Mouse (Mus musculus) E14TG2a.4 (cell line): ENCODE data around the gene 5530401A14Rik.

Experiments
- H3K27me3 ChIP-seq: 2 replicates; pipeline ENCODE4 v1.6.1; 2014; ENCODE audit warnings: low read length, control low read depth; ENCODE audit not compliant: insufficient read depth
- H3K36me3 ChIP-seq: 2 replicates; pipeline ENCODE4 v1.6.1; 2014; ENCODE audit warnings: low read length, control low read depth; ENCODE audit not compliant: insufficient read depth
- H3K4me1 ChIP-seq: replicated peaks from 2 replicates; pipeline ENCODE4 v1.6.1; 2014; ENCODE audit warnings: low read depth, low read length, control low read depth
- H3K4me3 ChIP-seq: replicated peaks from 2 replicates; pipeline ENCODE4 v1.5.1; 2014; ENCODE audit warnings: mild to moderate bottlenecking, low read length
- H3K9me3 ChIP-seq: 2 replicates; pipeline ENCODE4 v1.6.1; 2014; ENCODE audit warnings: low read length, control low read depth
- CTCF ChIP-seq: conservative IDR thresholded peaks from 2 replicates; pipeline ENCODE4 v1.5.1; 2014; ENCODE audit warnings: low read length
- NANOG ChIP-seq: IDR thresholded peaks from 2 replicates; pipeline ENCODE4 v1.6.1; 2014; ENCODE audit warnings: borderline replicate concordance, low read length, mixed read lengths
- POU5F1 ChIP-seq: IDR thresholded peaks from 2 replicates; pipeline ENCODE4 v1.6.1; 2014; ENCODE audit warnings: low read length, borderline replicate concordance

5530401A14Rik gene

GRCm38 (mm10) chr11:81847773-81848490 lies 12.5 kb upstream of the 5530401A14Rik start:
- Histone ChIP-seq H3K36me3 (no peaks in the 10 kb centered on the region), H3K4me3 (no peak overlapping the region), H3K4me1 (no peaks in the 10 kb centered on the region), H3K9me3 (no peaks in the 10 kb centered on the region; the same call in 1 of the 2 replicates), H3K27me3 (no peaks in the 10 kb centered on the region; the same call in 1 of the 2 replicates)
- TF ChIP-seq POU5F1 (no peak), CTCF (no peak), NANOG (no peak)

GRCm38 (mm10) chr11:81865661-81866382 lies 5.3 kb downstream of the 5530401A14Rik start:
- Histone ChIP-seq H3K4me1 (peaks cover 9% of the 10 kb centered on the region), H3K36me3 (no peaks in the 10 kb centered on the region), H3K27me3 (no peaks in the 10 kb centered on the region), H3K9me3 (no peaks in the 10 kb centered on the region), H3K4me3 (no peak overlapping the region)
- TF ChIP-seq NANOG, result no peak
- TF ChIP-seq CTCF, result no peak
- no peak for TF ChIP-seq POU5F1

- Histone ChIP-seq H3K9me3 (no peaks in the 10 kb centered on the region), H3K27me3 (no peaks in the 10 kb centered on the region), H3K4me1 (no peaks in the 10 kb centered on the region), H3K36me3 (no peaks in the 10 kb centered on the region), H3K4me3 (no peak overlapping the region)
- TF ChIP-seq NANOG, result no peak
- no peak for TF ChIP-seq POU5F1
- TF ChIP-seq CTCF, result no peak
Observed at GRCm38 (mm10) chr11:81871506-81872213, 11.2 kb downstream of the 5530401A14Rik start.

- Histone ChIP-seq H3K4me1 (peaks cover 24% of the 10 kb centered on the region), H3K9me3 (no peaks in the 10 kb centered on the region), H3K4me3 (no peak overlapping the region), H3K36me3 (no peaks in the 10 kb centered on the region), H3K27me3 (peaks cover 32% of the 10 kb centered on the region)
- TF ChIP-seq POU5F1, result no peak
- no peak for TF ChIP-seq CTCF
- TF ChIP-seq NANOG, result no peak
Observed at GRCm38 (mm10) chr11:81896511-81896910, 36.0 kb downstream of the 5530401A14Rik start.

- Histone ChIP-seq H3K36me3 (no peaks in the 10 kb centered on the region), H3K9me3 (no peaks in the 10 kb centered on the region), H3K4me3 (no peak overlapping the region), H3K27me3 (peaks cover 32% of the 10 kb centered on the region), H3K4me1 (peaks cover 24% of the 10 kb centered on the region)
- TF ChIP-seq CTCF (no peak), POU5F1 (no peak), NANOG (no peak)
Observed at GRCm38 (mm10) chr11:81897547-81898354, 37.3 kb downstream of the 5530401A14Rik start.

- Histone ChIP-seq H3K4me1 (peaks cover 15% of the 10 kb centered on the region), H3K36me3 (no peaks in the 10 kb centered on the region), H3K4me3 (no peak overlapping the region), H3K27me3 (peaks cover 24% of the 10 kb centered on the region), H3K9me3 (no peaks in the 10 kb centered on the region)
- TF ChIP-seq CTCF, result no peak
- TF ChIP-seq POU5F1, result no peak
- no peak for TF ChIP-seq NANOG
Observed at GRCm38 (mm10) chr11:81902318-81902717, 41.8 kb downstream of the 5530401A14Rik start.

GRCm38 (mm10) chr11:81908760-81909159 lies 48.3 kb downstream of the 5530401A14Rik start:
- Histone ChIP-seq H3K27me3 (peaks cover 2% of the 10 kb centered on the region; the same call in 1 of the 2 replicates), H3K4me3 (no peak overlapping the region), H3K9me3 (no peaks in the 10 kb centered on the region), H3K36me3 (no peaks in the 10 kb centered on the region), H3K4me1 (no peaks in the 10 kb centered on the region)
- TF ChIP-seq NANOG, result no peak
- no peak for TF ChIP-seq POU5F1
- no peak for TF ChIP-seq CTCF

GRCm38 (mm10) chr11:81909397-81909894 lies 49.0 kb downstream of the 5530401A14Rik start:
- no peaks in the 10 kb centered on the region for H3K9me3 ChIP-seq
- H3K4me1 ChIP-seq, result no peaks in the 10 kb centered on the region
- TF ChIP-seq POU5F1 (no peak), NANOG (no peak), CTCF (no peak)
- peaks cover 2% of the 10 kb centered on the region; the same call in 1 of the 2 replicates for H3K27me3 ChIP-seq
- no peak overlapping the region for H3K4me3 ChIP-seq
- no peaks in the 10 kb centered on the region for H3K36me3 ChIP-seq
